Mouse (Mus musculus) cerebellum, adult 2 months (tissue): ENCODE measurements at regions not wholly inside any gene's neighbourhood (a gene's known extent, or its start where the extent isn't known, plus 50 kb on each side); places are given as distances from the start of the nearest gene placed in this dataset.

Experiments
- CTCF ChIP-seq: fragments of 200-500 bp; IDR thresholded peaks from 2 replicates; pipeline ENCODE4 v1.5.1; 2011; ENCODE audit warnings: low read depth, mild to moderate bottlenecking, control low read depth, low read length, moderate library complexity, borderline replicate concordance; ENCODE audit not compliant: insufficient read depth
- POLR2A ChIP-seq: fragments of 200-500 bp; IDR thresholded peaks from 2 replicates; pipeline ENCODE4 v1.6.1; 2011; ENCODE audit warnings: low read length, control low read depth, borderline replicate concordance; ENCODE audit not compliant: insufficient read depth

- no peak for TF ChIP-seq CTCF
- TF ChIP-seq POLR2A = no peak
Measured at GRCm38 (mm10) chr7:137723361-137724040, 286.1 kb downstream of the Glrx3 start.
